Mouse (Mus musculus) cerebellum, postnatal 10 days (tissue): ENCODE measurements around the gene Atg14.

Experiments used
- DNase-seq, 2 experiments: peaks; one replicate each; pipeline ENCODE4 v3.0.0; 2021; ENCODE audit warnings: mixed read lengths in 2 of 2

Gene Atg14

DNA sequence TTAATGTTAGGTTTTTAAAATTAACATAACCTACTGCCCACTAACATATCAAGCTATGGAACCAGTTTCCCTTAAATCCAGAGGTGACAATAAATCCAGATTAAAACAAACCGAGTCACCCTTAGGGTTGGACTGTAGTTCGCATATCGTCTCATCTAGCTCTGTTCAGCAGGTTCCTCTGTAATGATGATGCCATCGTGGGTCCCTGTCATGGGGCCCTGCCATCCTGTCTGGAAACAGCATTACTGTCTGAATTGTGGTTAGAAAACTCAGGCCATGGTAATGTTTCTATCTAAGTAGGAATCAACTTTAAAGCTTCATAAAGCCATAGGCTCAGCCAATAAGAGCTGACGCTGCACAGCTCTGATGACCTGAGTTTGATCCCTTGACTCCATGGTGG, 71.8 kb downstream of the Atg14 start:
- no peak for DNase-seq

DNA sequence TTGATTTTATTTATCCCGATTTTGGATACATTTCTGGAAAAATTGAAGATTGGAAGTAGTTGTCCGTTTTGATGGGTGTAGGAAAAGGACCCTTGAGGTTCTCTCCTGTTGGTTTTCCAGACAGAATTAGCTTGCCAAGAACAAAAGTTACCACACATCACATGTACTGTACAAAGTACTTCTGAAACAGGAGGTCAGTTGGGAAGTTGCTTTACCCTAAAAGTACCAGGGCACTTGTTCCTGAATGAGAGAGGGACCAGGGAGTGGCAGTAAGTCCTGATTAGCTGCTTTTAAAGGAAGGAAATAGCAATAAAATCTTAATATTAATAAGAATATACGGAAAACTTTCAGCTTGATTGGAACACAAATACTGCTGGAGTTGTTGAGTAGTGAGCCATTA, 73.3 kb downstream of the Atg14 start:
- DNase-seq: no peak

DNA sequence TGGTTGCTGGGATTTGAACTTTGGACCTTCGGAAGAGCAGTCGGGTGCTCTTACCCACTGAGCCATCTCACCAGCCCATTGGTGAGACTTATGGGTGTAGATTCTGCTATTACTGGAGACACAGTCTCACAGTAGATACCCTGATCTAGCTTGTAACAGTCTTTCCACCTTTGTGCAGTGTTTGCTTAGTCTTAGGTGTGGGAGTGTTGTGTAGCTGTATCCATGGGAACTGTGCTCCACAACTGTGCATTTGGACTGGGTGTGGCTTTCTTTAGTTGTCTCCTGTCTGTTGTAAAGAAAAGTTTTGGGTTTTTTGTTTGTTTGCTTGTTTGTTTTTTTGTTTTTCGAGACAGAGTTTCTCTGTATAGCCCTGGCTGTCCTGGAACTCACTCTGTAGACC, 74.5 kb downstream of the Atg14 start:
- no peak for DNase-seq

DNA sequence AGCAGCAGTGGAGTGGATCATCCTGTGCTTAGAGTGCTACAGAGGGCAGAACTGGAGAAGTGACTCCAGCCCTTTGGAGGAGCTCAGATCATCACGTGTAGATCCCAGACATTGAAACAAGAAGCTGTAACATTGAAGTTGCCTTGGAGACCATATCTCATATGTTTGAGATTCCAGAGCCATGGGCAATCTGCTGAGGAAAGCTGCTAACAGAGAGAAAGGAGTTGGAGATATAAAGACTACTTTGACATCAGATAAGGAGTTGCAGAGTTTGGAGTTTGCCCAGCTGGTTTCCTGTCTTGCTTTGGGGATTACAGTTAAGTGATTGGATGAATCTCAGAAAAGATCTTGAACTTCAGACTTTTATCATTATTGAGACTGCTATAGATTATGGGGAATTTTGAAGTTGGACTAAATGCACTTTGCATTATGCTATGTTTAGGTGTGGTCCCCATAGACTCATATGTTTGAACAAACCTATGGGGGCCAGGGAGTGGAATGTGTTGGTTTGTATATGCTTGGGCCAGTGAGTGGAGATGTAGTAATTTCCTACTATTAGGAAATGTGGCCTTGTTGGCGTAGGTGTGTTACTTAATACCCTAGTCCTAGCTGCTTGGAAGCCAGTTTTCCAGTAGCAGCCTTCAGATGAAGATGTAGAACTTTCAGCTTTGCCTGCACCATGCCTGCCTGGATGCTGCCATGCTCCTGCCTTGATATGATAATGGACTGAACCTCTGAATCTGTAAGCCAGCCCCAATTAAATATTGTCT, 76.7 kb downstream of the Atg14 start:
- DNase-seq: no peak
